Mouse (Mus musculus): ENCODE data around the gene Acvr2b. TPM values are rescaled to one million over a fixed set of nuclear protein-coding genes. Genes with fewer than 3 reads are reported as not detected.

The Acvr2b gene
- polyA plus RNA-seq, 1 experiment from 2014 or later, result 100 TPM

GRCm38 (mm10) chr9:119479297-119479696 lies 77.4 kb downstream of the Acvr2b start:
- no peak overlapping the region for H3K9ac ChIP-seq
- H3K4me3 ChIP-seq, result no peak overlapping the region
- no peak for ATAC-seq (ENCODE audit: low FRiP score, low read depth)
- no peaks in the 10 kb centered on the region for H3K36me3 ChIP-seq
- H3K27ac ChIP-seq, result no peak overlapping the region
- H3K4me1 ChIP-seq, result peaks cover 30% of the 10 kb centered on the region
- no peaks in the 10 kb centered on the region for H3K27me3 ChIP-seq (replicated peaks)
- 54% methylated on average over 8 of the region's 8 CpGs for WGBS
- H3K9me3 ChIP-seq, result no peaks in the 10 kb centered on the region
- H3K4me2 ChIP-seq (replicated peaks), result no peak overlapping the region

GRCm38 (mm10) chr9:119481612-119482011 lies 79.7 kb downstream of the Acvr2b start:
- H3K27ac ChIP-seq, result no peak overlapping the region
- H3K27me3 ChIP-seq (replicated peaks), result no peaks in the 10 kb centered on the region
- H3K9me3 ChIP-seq, result no peaks in the 10 kb centered on the region
- H3K9ac ChIP-seq, result no peak overlapping the region
- H3K36me3 ChIP-seq, result no peaks in the 10 kb centered on the region
- H3K4me2 ChIP-seq (replicated peaks), result no peak overlapping the region
- H3K4me3 ChIP-seq, result no peak overlapping the region
- peaks cover 31% of the 10 kb centered on the region for H3K4me1 ChIP-seq
- WGBS, result 80% methylated on average over 4 of the region's 4 CpGs
- no peak for ATAC-seq (ENCODE audit: low FRiP score, low read depth)

- no peak; the same call in 1 of the 2 replicates for ATAC-seq (ENCODE audit: low FRiP score, low read depth)
- Histone ChIP-seq H3K4me1 (peaks cover 18% of the 10 kb centered on the region; the same call in 1 of the 2 replicates), H3K9ac (no peak overlapping the region), H3K36me3 (no peaks in the 10 kb centered on the region), H3K9me3 (no peaks in the 10 kb centered on the region), H3K4me2 (replicated peaks) (no peak overlapping the region), H3K27me3 (replicated peaks) (no peaks in the 10 kb centered on the region), H3K4me3 (no peak overlapping the region), H3K27ac (no peak overlapping the region)
- WGBS, result 45% methylated on average over 23 of the region's 23 CpGs
Measured at GRCm38 (mm10) chr9:119483554-119484353, 81.8 kb downstream of the Acvr2b start.

DNA sequence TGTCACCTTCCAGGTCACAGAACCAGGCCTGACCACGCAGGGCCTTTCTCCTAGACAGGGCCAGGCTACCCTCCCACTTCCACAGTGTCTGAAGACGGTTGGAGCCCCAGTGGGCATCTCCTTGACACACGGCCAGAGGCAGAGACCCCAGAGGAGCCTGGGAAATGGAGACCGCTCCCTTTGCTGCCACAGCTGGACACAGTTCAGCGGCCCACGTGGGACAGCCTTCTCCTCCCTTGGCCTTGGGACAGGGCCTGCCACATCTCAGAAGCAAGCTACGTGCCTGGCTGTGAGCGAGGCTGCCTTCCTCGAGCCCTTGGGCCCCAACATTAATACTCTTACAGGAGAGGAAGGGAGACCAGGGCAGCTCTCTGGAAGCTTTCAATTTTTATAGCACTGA lies 82.5 kb downstream of the Acvr2b start:
- WGBS, result 57% methylated on average over 9 of the region's 9 CpGs
- no peaks in the 10 kb centered on the region for H3K9me3 ChIP-seq
- H3K4me3 ChIP-seq, result no peak overlapping the region
- peaks cover 13% of the 10 kb centered on the region; the same call in 1 of the 2 replicates for H3K4me1 ChIP-seq
- no peak overlapping the region; the same call in 1 of the 2 replicates for H3K9ac ChIP-seq
- H3K4me2 ChIP-seq (replicated peaks), result no peak overlapping the region
- H3K36me3 ChIP-seq, result no peaks in the 10 kb centered on the region
- ATAC-seq (ENCODE audit: low FRiP score, low read depth), result no peak
- no peaks in the 10 kb centered on the region for H3K27me3 ChIP-seq (replicated peaks)
- no peak overlapping the region for H3K27ac ChIP-seq

Other genes with a start within 250 kb of the Acvr2b start
- gene Acaa1b, start 245.0 kb upstream of the Acvr2b start, polyA plus RNA-seq (2016; fragmentation: Nextera tagmentation; extraction: Ambion mirVana), result 1.5 and 1.7 TPM in 2 replicates
- gene Gm47289, start 243.0 kb upstream of the Acvr2b start, polyA plus RNA-seq (2016; fragmentation: Nextera tagmentation; extraction: Ambion mirVana), result not detected in 2 replicates
- not detected in 2 replicates for gene Slc22a13, start 193.0 kb upstream of the Acvr2b start, polyA plus RNA-seq (2016; fragmentation: Nextera tagmentation; extraction: Ambion mirVana)
- 18.8 and 19.9 TPM in 2 replicates for gene Oxsr1, start 79.7 kb upstream of the Acvr2b start, polyA plus RNA-seq (2016; fragmentation: Nextera tagmentation; extraction: Ambion mirVana)
- gene Acaa1a, start 62.4 kb upstream of the Acvr2b start, polyA plus RNA-seq (2016; fragmentation: Nextera tagmentation; extraction: Ambion mirVana), result 87.6 and 91.8 TPM in 2 replicates
- gene Myd88, start 60.7 kb upstream of the Acvr2b start, polyA plus RNA-seq (2016; fragmentation: Nextera tagmentation; extraction: Ambion mirVana), result 6.1 and 6.4 TPM in 2 replicates
- 4.5 and 6.5 TPM in 2 replicates for gene Xylb, start 44.7 kb upstream of the Acvr2b start, polyA plus RNA-seq (2016; fragmentation: Nextera tagmentation; extraction: Ambion mirVana)
- not detected in 2 replicates for gene Slc22a14, start 36.6 kb upstream of the Acvr2b start, polyA plus RNA-seq (2016; fragmentation: Nextera tagmentation; extraction: Ambion mirVana)
- 43.5 and 44.4 TPM in 2 replicates for gene Exog, start 42.8 kb downstream of the Acvr2b start, polyA plus RNA-seq (2016; fragmentation: Nextera tagmentation; extraction: Ambion mirVana)
- 1.6 and 2.1 TPM in 2 replicates for gene Scn5a, start 176.9 kb downstream of the Acvr2b start, polyA plus RNA-seq (2016; fragmentation: Nextera tagmentation; extraction: Ambion mirVana)